Mouse (Mus musculus) thymus, adult 2 months (tissue): ENCODE data around the gene Slc25a20.

Experiments
- CTCF ChIP-seq: fragments of 200-500 bp; IDR thresholded peaks from 2 replicates; pipeline ENCODE4 v1.5.1; 2012; ENCODE audit warnings: mild to moderate bottlenecking, control low read depth, low read length, moderate library complexity, borderline replicate concordance; ENCODE audit not compliant: control insufficient read depth, poor library complexity, insufficient read depth; ENCODE audit errors: extremely low read depth
- POLR2A ChIP-seq: fragments of 200-500 bp; IDR thresholded peaks from 2 replicates; pipeline ENCODE4 v1.6.1; 2012; ENCODE audit warnings: mild to moderate bottlenecking, low read length, control low read depth, moderate library complexity; ENCODE audit not compliant: control insufficient read depth, poor library complexity, insufficient read depth; ENCODE audit errors: extremely low read depth

- TF ChIP-seq CTCF (no peak), POLR2A (no peak)
Measured at GRCm38 (mm10) chr9:108626498-108626897, 35.4 kb upstream of the Slc25a20 start.
